Mouse (Mus musculus) myocyte (in vitro differentiated cells): ENCODE measurements around the gene Rrnad1.

ENCODE experiments used
- MAX ChIP-seq: IDR thresholded peaks from one replicate; pipeline ENCODE4 v1.6.1; 2011; ENCODE audit warnings: low read depth, mild to moderate bottlenecking, control low read depth
- POLR2A ChIP-seq: IDR thresholded peaks from one replicate; pipeline ENCODE4 v1.6.1; 2011; ENCODE audit warnings: low read depth, mild to moderate bottlenecking, control low read depth, moderate library complexity; ENCODE audit not compliant: insufficient read length
- REST ChIP-seq: IDR thresholded peaks from one replicate; pipeline ENCODE4 v1.6.1; 2011; ENCODE audit warnings: mild to moderate bottlenecking, control low read depth, moderate library complexity; ENCODE audit not compliant: insufficient read depth, insufficient read length
- TCF12 ChIP-seq: IDR thresholded peaks from one replicate; pipeline ENCODE4 v1.6.1; 2011; ENCODE audit warnings: mild to moderate bottlenecking, control low read depth; ENCODE audit not compliant: poor library complexity, insufficient read depth, severe bottlenecking
- USF1 ChIP-seq: IDR thresholded peaks from one replicate; pipeline ENCODE4 v1.6.1; 2011; ENCODE audit warnings: low read depth, mild to moderate bottlenecking, control low read depth, moderate library complexity

DNA sequence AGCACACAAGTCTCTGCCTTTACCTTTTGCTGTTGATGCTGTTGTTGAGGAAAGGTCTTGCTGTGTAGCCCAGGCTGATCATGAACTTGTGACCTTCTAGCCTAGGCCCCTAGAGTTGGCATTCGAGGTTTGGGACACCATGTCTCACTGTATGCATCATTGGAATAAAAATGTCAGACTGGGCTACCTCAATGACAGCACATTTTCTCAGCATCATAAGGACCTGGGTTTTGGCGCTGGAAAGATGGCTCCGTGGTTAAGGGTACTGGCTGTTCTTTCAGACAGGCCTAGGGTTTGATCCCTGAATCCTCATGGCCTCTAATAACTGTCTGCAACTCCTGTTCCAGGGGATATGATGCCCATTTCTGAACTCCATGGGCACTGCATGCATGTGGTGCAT is 30.7 kb downstream of the Rrnad1 start:
- TF ChIP-seq TCF12 (no peak), POLR2A (no peak), MAX (no peak), REST (no peak), USF1 (no peak)
